In genomic region chr15:75137739-75138138, GRCm38 (mm10) we compare ENCODE assay signal across 5 mouse cellular contexts. TPM values are rescaled to one million over a fixed set of nuclear protein-coding genes. Genes with fewer than 3 reads are reported as not detected.
"Had no signal": no experiment of that assay in that cellular context is flagged by ENCODE, and none has a peak within 500 bp of the region (broad histone marks: within the 10 kb centered on the region; RNA-seq: fewer than 3 reads in every experiment).

No protein-coding gene starts in this region.

RNA-seq across cellular contexts. Expression of gene Ly6g, which starts 17.3 kb away (rescaled TPM):
- total RNA-seq: layer of hippocampus, adult 2 months; layer of hippocampus, postnatal 25 days; left cerebral cortex, adult 18-20 months; left cerebral cortex, postnatal 25 days; liver, adult 2 months had no signal
